Mouse (Mus musculus): Measurements from ENCODE around the gene Lhx3. TPM values are rescaled to one million over a fixed set of nuclear protein-coding genes. Genes with fewer than 3 reads are reported as not detected.

Lhx3 gene
- 0.09 and 0.48 TPM in 2 replicates for polyA plus RNA-seq (2016; fragmentation: Nextera tagmentation; extraction: Ambion mirVana)

DNA sequence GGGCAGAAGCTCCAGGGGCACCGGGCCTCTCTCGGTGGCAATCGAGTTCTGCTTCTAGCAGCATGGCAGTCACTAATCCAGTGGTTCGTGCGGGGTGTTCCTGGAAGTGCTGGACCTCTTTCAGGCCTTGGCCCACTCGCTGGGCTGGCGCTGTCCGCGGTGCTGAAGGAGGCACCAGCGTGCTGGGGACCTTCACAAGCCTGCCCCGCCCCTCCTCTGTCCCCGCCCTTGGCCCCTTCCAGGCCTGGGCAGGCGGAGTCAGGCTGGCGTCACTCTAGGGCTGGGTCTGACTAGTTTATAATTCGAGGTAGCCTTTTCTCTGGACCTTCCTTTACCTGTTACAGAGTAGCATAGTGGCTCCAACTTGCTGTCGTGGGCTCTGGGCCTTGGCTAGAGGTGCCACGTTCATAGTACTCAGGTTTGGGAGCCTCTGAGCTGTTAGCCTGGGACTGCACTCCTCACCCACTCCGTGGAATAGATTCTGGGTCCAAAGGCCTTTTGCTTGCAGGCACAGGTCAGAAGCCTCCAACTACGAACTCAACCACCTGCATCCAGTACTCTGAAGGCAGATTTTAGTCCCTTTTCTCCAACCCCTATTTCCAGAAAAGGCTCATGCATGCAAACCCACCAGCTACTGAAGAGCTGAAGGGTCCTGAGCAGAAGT is at the start of gene Lhx3:
TSS of gene Lhx3 (minus strand) at position 164 of the 664 bp plus-strand sequence.
- Histone ChIP-seq H3K36me3 (peaks cover 39% of the 10 kb centered on the region), H3K4me3 (no peak within 1 kb of the TSS), H3K27me3 (ENCODE audit: insufficient read depth, poor library complexity, severe bottlenecking) (peaks cover 61% of the 10 kb centered on the region), H3K4me1 (peaks cover 18% of the 10 kb centered on the region), H3K9me3 (no peaks in the 10 kb centered on the region), H3K27ac (no peak within 1 kb of the TSS)
- DNase-seq (ENCODE audit: low spot score) = peak; percentile 95
- WGBS = 6% methylated on average over 19 of the region's 19 CpGs

DNA sequence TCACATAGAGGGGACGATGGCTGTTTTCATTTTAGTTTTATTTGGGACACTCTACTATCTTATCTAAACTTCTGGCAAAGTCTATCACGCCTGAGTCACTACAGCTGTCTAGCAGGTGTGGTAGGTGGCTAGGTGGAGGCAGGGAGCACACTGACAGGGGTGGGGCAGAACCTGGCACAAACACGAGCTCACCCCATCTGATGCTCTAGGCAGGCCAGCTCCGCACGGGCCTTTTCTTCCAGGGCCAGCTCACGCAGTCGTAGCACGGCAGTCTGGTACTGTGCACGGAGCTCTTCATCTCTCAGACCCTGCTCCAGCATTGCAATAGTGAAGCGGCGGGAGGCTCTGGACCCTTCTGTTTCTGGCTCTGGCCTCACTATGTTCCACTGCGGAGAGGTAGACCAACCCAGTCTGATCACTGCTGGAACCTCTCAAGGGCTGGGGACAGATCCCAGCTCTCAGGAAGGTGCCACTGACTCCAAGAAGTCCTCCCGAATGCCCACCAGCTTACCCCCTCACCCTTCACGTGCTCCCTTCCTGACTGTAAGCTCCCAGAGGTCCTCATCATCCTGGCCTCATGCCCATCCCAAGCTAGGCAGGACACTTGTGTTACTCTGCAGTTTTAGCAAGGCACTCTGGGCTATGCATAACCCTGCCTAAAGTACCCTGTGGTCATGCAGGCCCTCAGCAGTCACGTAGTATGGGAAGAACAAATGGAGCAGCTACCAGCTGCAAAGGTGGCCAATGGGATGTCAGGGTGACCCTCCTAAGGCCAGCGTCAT is 49.4 kb upstream of the Lhx3 start:
- Histone ChIP-seq H3K27ac (no peak overlapping the region), H3K27me3 (ENCODE audit: insufficient read depth, poor library complexity, severe bottlenecking) (peaks cover 46% of the 10 kb centered on the region), H3K4me3 (no peak overlapping the region), H3K9me3 (no peaks in the 10 kb centered on the region), H3K36me3 (no peaks in the 10 kb centered on the region), H3K4me1 (no peaks in the 10 kb centered on the region)
- no peak for DNase-seq (ENCODE audit: low spot score)
- WGBS = 77% methylated on average over 16 of the region's 16 CpGs

DNA sequence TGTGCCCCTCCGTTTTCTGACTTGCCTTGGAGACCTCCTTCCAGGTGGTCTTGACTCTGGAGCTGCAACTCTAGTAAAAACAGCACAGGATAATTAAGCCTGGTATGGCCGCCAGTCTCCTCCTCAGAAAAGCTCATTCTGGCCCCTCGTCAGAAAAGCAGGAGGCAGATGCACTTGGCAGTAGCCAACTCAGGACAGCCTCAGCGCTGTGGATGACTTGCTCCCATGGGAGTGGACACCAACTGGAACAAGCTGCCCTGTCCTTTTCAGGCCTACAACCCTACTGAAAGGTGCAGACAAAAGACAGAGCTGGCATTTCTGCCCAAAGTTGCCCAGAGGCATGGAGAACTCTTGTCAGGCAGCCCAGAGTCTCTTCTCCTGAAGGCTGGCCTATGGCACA is 46.7 kb upstream of the Lhx3 start:
- no peaks in the 10 kb centered on the region for H3K36me3 ChIP-seq
- no peak overlapping the region for H3K4me3 ChIP-seq
- no peaks in the 10 kb centered on the region for H3K9me3 ChIP-seq
- 65% methylated on average over 4 of the region's 4 CpGs for WGBS
- peaks cover 64% of the 10 kb centered on the region for H3K27me3 ChIP-seq (ENCODE audit: insufficient read depth, poor library complexity, severe bottlenecking)
- no peak overlapping the region for H3K27ac ChIP-seq
- no peak for DNase-seq (ENCODE audit: low spot score)
- H3K4me1 ChIP-seq = no peaks in the 10 kb centered on the region

DNA sequence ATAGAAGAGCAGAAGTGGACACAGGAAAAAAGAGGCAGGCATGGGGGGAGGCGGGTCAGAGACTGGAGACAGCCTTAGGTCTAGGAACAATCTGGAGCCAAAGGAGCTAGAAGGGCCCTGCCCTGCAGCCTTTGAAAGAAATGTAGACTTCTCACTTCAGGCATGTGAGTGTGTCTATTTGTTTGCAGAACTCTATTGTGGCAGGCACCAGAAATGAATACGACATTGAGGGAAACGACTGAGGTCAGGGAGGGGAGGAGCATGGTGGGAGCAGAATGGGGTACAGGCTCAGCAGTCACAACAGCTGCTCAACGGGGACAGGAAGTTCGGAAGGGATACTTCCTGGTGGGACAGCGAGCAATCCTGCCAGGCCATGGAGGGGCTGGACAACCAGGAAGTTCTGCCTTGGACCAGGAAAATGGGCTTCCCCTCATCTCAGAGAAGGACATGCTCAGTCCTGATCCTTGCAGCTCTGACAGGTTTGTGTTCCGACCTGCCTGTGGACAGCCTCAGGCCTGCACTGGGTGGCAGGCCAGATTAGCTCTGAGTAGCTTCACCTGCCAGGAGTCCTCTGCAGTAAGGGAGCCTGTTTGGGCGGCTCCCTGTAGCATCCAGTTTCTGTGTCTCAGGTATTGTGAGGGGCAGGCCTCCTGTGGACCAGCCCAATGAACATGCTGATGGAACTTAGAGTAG is 44.6 kb upstream of the Lhx3 start:
- no peak overlapping the region for H3K27ac ChIP-seq
- 61% methylated on average over 8 of the region's 8 CpGs for WGBS
- H3K27me3 ChIP-seq (ENCODE audit: insufficient read depth, poor library complexity, severe bottlenecking) = peaks cover 76% of the 10 kb centered on the region
- DNase-seq (ENCODE audit: low spot score) = no peak
- H3K9me3 ChIP-seq = no peaks in the 10 kb centered on the region
- no peak overlapping the region for H3K4me3 ChIP-seq
- H3K4me1 ChIP-seq = no peaks in the 10 kb centered on the region
- no peaks in the 10 kb centered on the region for H3K36me3 ChIP-seq

DNA sequence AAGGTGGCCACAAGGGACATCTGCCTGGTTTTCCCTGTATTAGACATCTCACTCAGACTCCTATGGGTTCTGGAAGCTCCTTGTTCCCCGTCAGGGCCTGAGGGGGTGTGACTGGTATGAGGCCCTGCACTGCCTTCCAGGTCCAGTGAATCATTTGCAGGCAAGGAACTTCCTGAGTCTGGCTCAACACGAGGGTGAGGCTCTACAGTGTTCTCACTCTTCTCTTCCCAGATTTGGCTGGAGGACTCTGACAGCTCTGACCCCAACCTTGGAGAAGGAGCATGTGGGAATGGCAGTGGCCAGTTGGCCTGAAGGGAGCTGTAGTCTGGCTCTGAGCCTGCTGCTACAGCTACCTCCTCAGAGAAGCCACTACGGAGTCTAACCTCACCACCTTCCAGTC is 39.4 kb upstream of the Lhx3 start:
- DNase-seq (ENCODE audit: low spot score) = no peak
- no peak overlapping the region for H3K4me3 ChIP-seq
- no peak overlapping the region for H3K27ac ChIP-seq
- H3K27me3 ChIP-seq (ENCODE audit: insufficient read depth, poor library complexity, severe bottlenecking) = peaks cover 43% of the 10 kb centered on the region
- no peaks in the 10 kb centered on the region for H3K4me1 ChIP-seq
- no peaks in the 10 kb centered on the region for H3K36me3 ChIP-seq
- no peaks in the 10 kb centered on the region for H3K9me3 ChIP-seq
- 51% methylated on average over 3 of the region's 3 CpGs for WGBS

DNA sequence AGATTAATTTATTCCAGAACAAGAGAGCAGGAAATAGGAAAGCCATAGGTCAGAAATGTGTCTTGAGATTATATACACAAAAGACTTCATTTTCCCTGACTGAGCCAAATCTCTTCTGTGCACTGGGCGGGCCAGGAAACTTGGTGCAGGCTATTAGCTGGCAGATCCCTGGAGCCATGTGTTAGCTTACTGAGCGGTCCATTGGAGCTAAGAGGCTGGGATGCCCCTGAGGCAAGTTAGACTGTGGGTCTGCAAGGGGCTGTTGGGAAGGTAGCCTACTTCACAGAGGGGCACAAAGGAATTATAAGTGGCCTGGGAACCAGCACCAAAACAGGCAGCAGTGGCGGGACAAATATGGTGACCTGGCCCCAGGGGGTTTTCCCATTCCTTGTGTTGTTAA is 32.8 kb upstream of the Lhx3 start:
- no peaks in the 10 kb centered on the region for H3K27me3 ChIP-seq (ENCODE audit: insufficient read depth, poor library complexity, severe bottlenecking)
- no peak overlapping the region for H3K4me3 ChIP-seq
- DNase-seq (ENCODE audit: low spot score) = no peak
- peaks cover 12% of the 10 kb centered on the region for H3K4me1 ChIP-seq
- 71% methylated on average over 3 of the region's 3 CpGs for WGBS
- no peaks in the 10 kb centered on the region for H3K9me3 ChIP-seq
- H3K36me3 ChIP-seq = no peaks in the 10 kb centered on the region
- no peak overlapping the region for H3K27ac ChIP-seq

DNA sequence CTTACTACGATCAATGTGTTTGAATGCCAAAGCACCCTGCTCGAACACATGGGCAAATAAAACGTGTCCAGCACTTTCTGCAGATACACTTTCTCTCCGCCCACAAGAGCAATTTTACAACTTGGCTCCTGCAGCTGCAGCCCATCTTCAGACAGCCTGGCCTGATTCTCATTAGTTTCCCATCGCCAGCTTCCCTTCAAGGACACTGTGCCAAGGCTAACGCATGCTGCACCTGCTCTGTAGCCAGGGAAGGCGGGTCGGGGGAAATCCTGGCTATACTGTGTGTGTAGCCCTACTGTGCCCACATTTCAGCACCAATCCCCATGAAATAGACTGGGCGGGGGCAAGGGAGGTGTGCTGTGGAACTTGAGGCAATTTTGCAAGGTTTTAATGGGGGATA is 32.2 kb upstream of the Lhx3 start:
- H3K9me3 ChIP-seq = no peaks in the 10 kb centered on the region
- no peaks in the 10 kb centered on the region for H3K27me3 ChIP-seq (ENCODE audit: insufficient read depth, poor library complexity, severe bottlenecking)
- WGBS = 67% methylated on average over 9 of the region's 9 CpGs
- no peak overlapping the region for H3K4me3 ChIP-seq
- no peak overlapping the region for H3K27ac ChIP-seq
- no peaks in the 10 kb centered on the region for H3K36me3 ChIP-seq
- peaks cover 14% of the 10 kb centered on the region for H3K4me1 ChIP-seq
- no peak for DNase-seq (ENCODE audit: low spot score)

DNA sequence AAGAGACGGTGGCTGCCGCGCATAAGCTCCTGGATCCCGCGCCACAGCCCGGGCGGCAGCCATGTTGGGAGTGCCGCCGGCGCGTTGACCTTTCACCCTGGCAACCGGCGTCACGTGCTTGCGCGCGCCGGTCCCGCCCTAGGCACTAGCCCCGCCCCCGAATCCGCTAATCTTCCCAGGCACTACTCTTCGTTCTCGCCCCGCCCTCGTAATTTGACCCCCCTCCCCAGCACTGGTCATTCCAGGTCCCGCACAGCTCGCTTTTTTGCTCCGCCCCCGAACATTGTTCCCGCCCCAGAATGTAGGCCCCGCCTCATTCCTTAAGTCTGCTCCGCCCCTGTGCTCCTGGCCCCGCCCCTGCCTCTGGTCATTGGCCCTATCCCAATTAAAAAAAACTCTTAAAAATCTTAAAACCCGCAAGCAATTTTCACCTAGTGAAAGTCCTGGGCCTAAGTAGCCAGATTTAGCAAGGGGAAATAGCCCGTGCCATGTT is 29.2 kb upstream of the Lhx3 start, which contains the start of gene Qsox2:
TSS of gene Qsox2 (minus strand) at position 236 of the 493 bp plus-strand sequence.
- H3K4me3 ChIP-seq = peak within 1 kb of the TSS; percentile 94
- DNase-seq (ENCODE audit: low spot score) = peak; percentile 99
- H3K27me3 ChIP-seq (ENCODE audit: insufficient read depth, poor library complexity, severe bottlenecking) = no peaks in the 10 kb centered on the region
- WGBS = 1% methylated on average over 36 of the region's 36 CpGs
- peak within 1 kb of the TSS; percentile 91 for H3K27ac ChIP-seq
- H3K4me1 ChIP-seq = peaks cover 38% of the 10 kb centered on the region
- no peaks in the 10 kb centered on the region for H3K36me3 ChIP-seq
- H3K9me3 ChIP-seq = no peaks in the 10 kb centered on the region

DNA sequence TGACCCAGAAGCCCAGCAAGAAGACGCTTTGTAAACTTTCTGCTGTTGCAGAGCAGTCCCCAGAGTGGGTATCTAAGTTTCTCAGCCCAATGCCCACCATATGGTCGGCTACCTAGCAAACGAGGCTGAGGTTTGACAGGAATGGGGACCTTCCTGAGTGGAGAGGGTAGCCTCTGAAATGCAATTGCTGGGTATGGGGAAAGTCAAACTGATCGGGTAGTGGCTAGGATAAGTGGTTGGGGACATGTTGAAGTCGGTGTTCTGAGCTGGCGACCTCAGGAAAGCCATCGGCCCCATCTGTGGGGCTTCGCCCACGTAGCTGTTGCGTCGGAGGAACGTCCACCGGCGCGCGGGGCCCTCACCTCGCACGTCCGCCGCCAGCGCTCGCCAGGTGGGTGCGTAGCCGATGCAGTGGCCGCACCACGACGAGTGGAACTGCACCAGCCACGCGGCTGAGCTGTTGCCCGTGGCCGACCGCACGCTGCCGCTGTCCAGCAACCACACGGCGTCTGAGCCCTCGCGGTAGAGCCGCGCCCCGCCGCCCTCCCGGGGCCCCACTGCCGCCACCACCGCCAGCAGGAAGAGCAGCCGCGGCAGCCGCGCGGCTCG is 28.7 kb upstream of the Lhx3 start:
- Histone ChIP-seq H3K4me3 (peak overlapping the region; percentile 94), H3K27ac (peak overlapping the region; percentile 91), H3K36me3 (no peaks in the 10 kb centered on the region), H3K4me1 (peaks cover 43% of the 10 kb centered on the region), H3K27me3 (ENCODE audit: insufficient read depth, poor library complexity, severe bottlenecking) (no peaks in the 10 kb centered on the region), H3K9me3 (no peaks in the 10 kb centered on the region)
- under 1% methylated on average over 51 of the region's 51 CpGs for WGBS
- DNase-seq (ENCODE audit: low spot score) = no peak

DNA sequence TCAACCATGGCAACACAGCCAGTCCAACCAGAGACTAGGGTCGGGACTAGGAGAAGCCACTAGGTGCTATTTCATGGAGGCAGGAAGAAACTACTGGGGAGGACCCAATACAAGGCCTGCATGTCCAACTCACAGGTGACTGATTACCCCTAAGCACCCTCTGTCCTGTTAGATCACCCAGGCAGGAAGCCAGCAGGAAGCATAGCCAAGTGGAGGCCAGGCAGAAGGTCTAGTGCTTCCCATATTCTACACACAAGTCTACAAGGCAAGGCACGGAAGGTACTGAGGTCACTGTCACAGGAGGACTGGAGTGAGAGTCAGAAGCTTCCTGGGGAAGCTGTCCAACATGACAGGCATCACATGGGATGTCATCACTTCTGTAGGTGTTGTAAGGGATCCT is 26.7 kb upstream of the Lhx3 start:
- H3K4me1 ChIP-seq = peaks cover 49% of the 10 kb centered on the region
- no peaks in the 10 kb centered on the region for H3K36me3 ChIP-seq
- no peaks in the 10 kb centered on the region for H3K27me3 ChIP-seq (ENCODE audit: insufficient read depth, poor library complexity, severe bottlenecking)
- no peak overlapping the region for H3K27ac ChIP-seq
- H3K9me3 ChIP-seq = no peaks in the 10 kb centered on the region
- H3K4me3 ChIP-seq = 0 out of 2 replicates have a peak overlapping the region, but pooled peaks have one; percentile 12
- no peak for DNase-seq (ENCODE audit: low spot score)
- WGBS = 70% methylated on average over 2 of the region's 2 CpGs

DNA sequence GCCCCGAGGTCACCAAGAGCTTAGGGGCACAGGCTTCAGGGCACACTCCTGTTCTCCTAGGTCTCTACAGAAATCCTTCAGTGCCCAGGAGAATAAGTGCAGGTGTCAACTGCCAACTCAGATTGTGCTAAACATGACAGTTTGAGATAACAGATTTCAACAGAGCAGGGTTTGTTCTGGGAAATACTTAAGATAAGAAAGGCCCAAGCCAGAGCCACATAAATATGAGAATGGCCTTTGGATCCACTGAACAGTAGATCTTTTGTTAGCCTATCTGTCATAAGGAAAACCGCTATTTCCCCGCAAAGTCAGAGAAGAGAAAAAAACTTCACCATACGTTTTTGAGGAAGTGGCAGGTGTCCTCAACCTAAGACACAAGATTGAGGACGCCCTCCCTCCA is 26.2 kb upstream of the Lhx3 start:
- peaks cover 49% of the 10 kb centered on the region for H3K4me1 ChIP-seq
- no peaks in the 10 kb centered on the region for H3K36me3 ChIP-seq
- WGBS = 57% methylated on average over 5 of the region's 5 CpGs
- no peaks in the 10 kb centered on the region for H3K27me3 ChIP-seq (ENCODE audit: insufficient read depth, poor library complexity, severe bottlenecking)
- no peaks in the 10 kb centered on the region for H3K9me3 ChIP-seq
- H3K4me3 ChIP-seq = 0 out of 2 replicates have a peak overlapping the region, but pooled peaks have one; percentile 12
- no peak overlapping the region for H3K27ac ChIP-seq
- DNase-seq (ENCODE audit: low spot score) = no peak

DNA sequence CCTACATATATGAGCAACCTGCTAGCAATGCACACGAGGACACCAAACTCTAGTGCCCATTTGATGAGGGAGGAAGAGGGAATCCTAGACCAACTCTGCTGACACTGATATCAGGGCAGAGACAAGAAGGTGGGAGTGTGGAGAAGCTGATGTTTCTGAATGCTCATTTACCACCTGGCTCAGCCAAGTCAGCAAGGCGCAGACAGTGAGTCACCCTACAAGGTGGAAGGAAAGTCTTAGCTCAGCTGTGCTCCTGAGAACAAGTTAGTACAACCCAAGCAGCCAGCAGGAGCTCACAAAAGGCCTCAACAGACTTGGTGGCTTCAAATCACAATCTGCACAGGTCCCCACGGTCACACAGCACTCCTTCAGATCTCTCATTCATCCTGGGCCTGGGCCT is 23.3 kb upstream of the Lhx3 start:
- DNase-seq (ENCODE audit: low spot score) = no peak
- Histone ChIP-seq H3K36me3 (no peaks in the 10 kb centered on the region), H3K27me3 (ENCODE audit: insufficient read depth, poor library complexity, severe bottlenecking) (no peaks in the 10 kb centered on the region), H3K9me3 (no peaks in the 10 kb centered on the region), H3K4me3 (no peak overlapping the region), H3K27ac (no peak overlapping the region), H3K4me1 (peaks cover 42% of the 10 kb centered on the region)
- 69% methylated on average over 3 of the region's 3 CpGs for WGBS
